Mouse (Mus musculus) kidney, postnatal 25 days (tissue): ENCODE measurements at regions not wholly inside any gene's neighbourhood (a gene's known extent, or its start where the extent isn't known, plus 50 kb on each side); places are given as distances from the start of the nearest gene placed in this dataset.

Experiments
- DNase-seq, 2 experiments: peaks; one replicate each; pipeline ENCODE4 v3.0.0; 2021; ENCODE audit warnings: mixed read lengths in 2 of 2

DNA sequence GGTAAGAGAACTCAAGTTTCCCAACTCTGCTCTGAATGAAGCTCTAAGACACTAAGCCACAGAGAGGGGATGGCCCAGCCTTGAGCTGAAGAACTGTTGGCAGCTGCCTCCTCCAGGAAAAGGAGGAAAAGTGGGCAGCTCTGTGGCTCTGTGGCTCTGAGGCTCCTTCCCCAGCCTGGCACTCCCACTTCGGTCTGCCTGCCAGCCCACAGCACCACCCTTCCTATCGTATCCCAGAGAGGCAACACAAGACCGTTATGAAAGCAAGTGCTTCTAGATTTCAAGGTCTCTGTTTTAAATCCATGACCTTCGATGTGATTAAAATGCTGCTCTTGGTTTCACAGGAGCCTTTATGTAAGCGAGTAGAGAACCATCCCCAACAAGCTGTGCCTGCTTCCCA lies 53.5 kb upstream of the Kcna5 start:
- DNase-seq: no peak

DNA sequence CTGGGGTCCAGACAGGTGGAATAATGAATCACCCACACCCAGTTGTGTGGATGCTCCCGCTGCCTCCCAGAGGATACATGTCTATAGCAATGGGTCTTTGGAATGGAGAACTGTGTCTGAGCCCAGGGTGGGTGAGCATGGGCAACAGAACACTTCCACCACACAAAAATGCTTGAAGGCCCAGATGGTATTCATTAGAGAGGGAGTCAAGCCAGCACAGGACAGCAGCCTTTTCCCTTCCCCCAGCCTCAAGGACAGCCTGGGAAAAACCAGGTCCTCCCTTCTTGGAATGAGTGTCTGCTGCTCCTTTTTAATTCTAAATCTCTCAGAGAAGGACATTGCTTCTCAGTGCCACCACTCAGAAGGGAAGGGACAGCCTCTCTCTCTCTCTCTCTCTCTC lies 52.3 kb upstream of the Kcna5 start:
- DNase-seq: no peak

DNA sequence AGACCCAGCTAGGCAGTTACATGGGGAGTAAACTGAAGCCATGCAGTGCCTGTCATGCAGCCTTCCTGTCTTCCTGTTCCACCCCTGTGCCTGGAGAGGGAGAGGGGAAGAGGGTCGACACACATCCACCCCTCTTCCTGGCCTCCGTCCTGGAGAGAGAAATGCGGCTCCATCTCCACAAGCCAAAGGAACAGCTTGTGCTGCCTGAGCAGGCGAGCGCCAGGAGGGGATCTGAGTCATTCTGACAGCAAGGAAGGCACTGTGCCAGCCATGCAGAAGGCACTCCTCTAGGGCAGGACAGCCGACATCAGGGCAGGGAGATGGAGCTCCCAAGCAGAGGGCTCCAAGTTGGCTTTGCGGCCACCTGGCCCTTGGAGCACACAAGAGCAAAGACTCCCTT lies 50.6 kb upstream of the Kcna5 start:
- DNase-seq: peak in 1 of 2 experiments; percentile 6
